Mouse (Mus musculus) bone marrow macrophage, adult 2 months (primary cell): ENCODE data around the gene Erc2. TPM values are rescaled to one million over a fixed set of nuclear protein-coding genes. Genes with fewer than 3 reads are reported as not detected.

Experiments used
- H3K27ac ChIP-seq: 2 replicates; pipeline ENCODE4 v1.5.1; 2012; ENCODE audit warnings: low read depth, low read length; ENCODE audit not compliant: insufficient read depth
- H3K4me1 ChIP-seq: 2 replicates; pipeline ENCODE4 v1.6.1; 2012; ENCODE audit warnings: low read length; ENCODE audit not compliant: control insufficient read depth, insufficient read depth
- H3K4me3 ChIP-seq: 2 replicates; pipeline ENCODE4 v1.5.1; 2012; ENCODE audit warnings: mild to moderate bottlenecking, low read length, moderate library complexity; ENCODE audit not compliant: insufficient read depth
- CTCF ChIP-seq: IDR thresholded peaks from 2 replicates; pipeline ENCODE4 v1.5.1; 2012; ENCODE audit warnings: low read depth, mild to moderate bottlenecking, low read length, moderate library complexity
- POLR2A ChIP-seq: IDR thresholded peaks from 2 replicates; pipeline ENCODE4 v1.6.1; 2012; ENCODE audit warnings: mild to moderate bottlenecking, low read depth, low read length, borderline replicate concordance
- polyA plus RNA-seq: library from polyadenylated mRNA; stranded (reverse); fragments of >200 nt; gene quantifications from 2 replicates; pipeline ENCODE4 v1.2.4, GENCODE M21; 2012; ENCODE audit not compliant: missing spikeins, insufficient read depth, insufficient read length

Gene Erc2
- polyA plus RNA-seq, 1 experiment = not detected

DNA sequence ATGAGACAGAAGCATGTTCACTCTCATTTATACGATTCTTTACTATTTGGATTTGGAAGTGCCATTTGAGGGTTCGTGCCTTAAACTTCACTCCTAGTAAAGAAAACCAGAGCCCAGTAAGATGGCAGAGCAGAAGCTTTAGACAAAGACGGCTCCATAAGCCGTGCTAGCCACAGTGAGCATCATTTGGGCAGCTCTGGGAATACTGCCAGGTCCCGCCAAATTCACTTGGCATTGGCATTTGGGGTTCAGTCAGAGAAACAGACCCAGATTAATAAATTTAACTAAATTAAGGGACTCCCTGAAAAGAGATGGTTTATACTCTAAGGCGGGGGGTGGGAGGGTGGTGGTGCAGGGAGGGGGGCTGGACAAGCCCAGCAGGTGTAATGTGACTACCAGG is 401.0 kb downstream of the Erc2 start:
- Histone ChIP-seq H3K27ac (no peak overlapping the region), H3K4me3 (no peak overlapping the region), H3K4me1 (no peaks in the 10 kb centered on the region)
- TF ChIP-seq POLR2A = no peak
- TF ChIP-seq CTCF = no peak

DNA sequence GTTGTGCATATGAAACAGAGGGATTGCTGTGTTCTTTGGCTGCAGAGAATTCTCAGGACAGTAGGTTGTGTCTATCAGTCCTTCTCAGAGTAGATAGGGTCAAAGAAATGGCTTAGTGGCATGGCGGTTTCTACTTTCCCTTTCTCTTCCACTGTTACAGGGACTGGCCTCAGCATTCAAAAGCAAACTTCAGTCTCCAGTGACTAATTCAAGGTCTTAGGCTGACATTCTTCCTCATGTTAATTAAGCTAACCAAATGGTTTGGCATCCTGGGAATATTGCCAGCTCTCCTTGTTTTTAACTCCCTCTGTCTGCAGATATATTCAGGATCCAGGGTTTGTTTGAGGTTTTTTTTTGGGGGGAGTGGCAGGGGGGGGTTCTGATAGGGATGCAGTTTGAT is 408.6 kb downstream of the Erc2 start:
- no peak overlapping the region for H3K4me3 ChIP-seq
- H3K4me1 ChIP-seq = no peaks in the 10 kb centered on the region
- no peak overlapping the region for H3K27ac ChIP-seq
- no peak for TF ChIP-seq CTCF
- TF ChIP-seq POLR2A = no peak

DNA sequence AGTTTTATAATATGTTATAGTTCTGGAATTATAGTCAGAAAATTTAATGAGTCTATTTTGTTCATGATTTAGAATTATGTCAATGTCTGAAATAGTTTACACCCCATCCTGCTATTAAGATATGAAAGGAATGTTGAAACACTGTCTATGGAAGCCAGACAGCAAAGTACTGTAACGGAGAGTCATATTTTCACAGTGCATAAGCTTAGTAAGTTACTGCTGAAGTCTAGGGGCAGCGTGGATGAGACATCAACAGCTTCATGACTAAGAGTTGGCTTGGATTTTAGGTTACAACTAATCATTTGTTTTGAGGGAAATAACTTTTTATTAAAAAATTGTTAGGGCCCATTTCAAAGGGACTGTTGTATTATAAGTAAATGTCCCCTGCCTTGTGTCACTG is 412.8 kb downstream of the Erc2 start:
- H3K4me3 ChIP-seq = no peak overlapping the region
- no peak for TF ChIP-seq CTCF
- TF ChIP-seq POLR2A = no peak
- no peak overlapping the region for H3K27ac ChIP-seq
- H3K4me1 ChIP-seq = no peaks in the 10 kb centered on the region

DNA sequence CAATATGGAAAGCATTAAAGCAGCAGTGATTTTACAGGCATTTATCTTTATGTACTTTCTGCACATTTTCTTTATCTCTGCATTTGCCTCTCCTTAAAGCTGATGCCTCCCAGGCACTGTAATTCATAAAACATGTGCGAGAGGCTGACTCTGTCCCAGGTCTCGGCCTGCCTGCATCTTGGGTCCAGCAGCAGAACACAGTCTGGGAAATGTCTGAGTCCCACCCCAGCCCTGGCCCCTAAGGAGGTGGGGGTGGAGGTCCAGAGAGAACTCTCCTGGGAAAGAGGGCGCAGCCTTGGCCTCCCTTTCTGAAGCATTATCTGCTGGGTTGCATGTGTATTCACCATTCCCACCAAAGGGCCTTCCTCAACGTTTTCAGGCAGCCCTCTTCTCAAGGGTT is 420.9 kb downstream of the Erc2 start:
- no peak overlapping the region for H3K4me3 ChIP-seq
- TF ChIP-seq CTCF = no peak
- no peak for TF ChIP-seq POLR2A
- no peak overlapping the region for H3K27ac ChIP-seq
- no peaks in the 10 kb centered on the region for H3K4me1 ChIP-seq

DNA sequence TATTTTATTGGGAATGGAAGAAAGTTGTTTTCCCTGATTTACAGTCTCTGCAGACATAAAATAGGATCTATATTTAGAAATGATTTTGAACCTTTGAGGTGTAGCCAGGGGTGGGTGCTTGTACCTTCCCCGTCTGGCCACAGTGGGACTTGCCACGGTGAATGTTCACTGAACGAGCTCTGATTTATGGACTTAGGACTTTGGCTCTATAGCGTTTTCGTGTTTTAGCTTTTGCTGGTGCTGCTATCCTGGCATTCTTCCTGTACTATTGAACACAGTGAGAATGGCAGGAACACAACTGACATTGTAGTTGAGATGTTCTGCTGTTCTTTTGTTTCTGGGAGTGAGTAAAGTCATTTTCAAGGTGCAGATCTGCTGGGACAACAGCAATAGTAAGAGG is 429.4 kb downstream of the Erc2 start:
- no peak overlapping the region for H3K27ac ChIP-seq
- TF ChIP-seq POLR2A (no peak), CTCF (no peak)
- H3K4me3 ChIP-seq = no peak overlapping the region
- H3K4me1 ChIP-seq = no peaks in the 10 kb centered on the region

DNA sequence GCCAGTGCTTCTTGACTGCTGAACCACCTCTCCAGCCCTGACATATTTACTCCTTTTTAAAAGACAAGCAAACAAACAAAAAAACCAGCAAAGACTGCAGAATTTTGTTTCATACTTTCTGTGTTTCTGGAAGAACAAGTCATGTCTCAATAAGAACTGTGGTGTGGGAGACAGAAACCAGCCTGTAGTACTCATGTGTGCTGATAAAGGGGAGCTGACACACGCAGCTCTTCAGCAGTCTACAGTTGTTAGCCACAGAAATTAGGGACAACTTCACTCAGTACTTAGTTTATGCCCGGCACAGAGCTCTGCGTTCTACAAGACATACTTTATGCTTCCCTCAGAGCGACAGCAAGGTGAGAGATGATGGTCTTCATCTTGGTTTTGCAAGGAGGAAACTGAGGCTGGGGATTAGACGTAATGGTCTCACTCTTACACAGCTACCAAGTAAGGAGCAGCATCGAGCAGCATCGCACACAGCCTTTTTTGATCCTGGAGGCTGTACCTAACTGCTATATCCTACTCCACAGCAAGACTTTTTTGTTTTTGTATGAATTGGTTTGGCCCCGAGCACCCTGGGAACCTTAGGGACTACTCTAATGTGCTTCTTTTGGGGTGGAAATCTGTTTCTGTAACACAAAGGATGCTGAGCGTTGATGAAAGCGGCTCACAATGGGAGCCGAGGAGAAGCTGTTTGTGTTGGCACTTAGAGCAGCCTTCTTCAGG is 435.1 kb downstream of the Erc2 start:
- Histone ChIP-seq H3K27ac (no peak overlapping the region), H3K4me1 (no peaks in the 10 kb centered on the region), H3K4me3 (no peak overlapping the region)
- TF ChIP-seq CTCF (no peak), POLR2A (no peak)

DNA sequence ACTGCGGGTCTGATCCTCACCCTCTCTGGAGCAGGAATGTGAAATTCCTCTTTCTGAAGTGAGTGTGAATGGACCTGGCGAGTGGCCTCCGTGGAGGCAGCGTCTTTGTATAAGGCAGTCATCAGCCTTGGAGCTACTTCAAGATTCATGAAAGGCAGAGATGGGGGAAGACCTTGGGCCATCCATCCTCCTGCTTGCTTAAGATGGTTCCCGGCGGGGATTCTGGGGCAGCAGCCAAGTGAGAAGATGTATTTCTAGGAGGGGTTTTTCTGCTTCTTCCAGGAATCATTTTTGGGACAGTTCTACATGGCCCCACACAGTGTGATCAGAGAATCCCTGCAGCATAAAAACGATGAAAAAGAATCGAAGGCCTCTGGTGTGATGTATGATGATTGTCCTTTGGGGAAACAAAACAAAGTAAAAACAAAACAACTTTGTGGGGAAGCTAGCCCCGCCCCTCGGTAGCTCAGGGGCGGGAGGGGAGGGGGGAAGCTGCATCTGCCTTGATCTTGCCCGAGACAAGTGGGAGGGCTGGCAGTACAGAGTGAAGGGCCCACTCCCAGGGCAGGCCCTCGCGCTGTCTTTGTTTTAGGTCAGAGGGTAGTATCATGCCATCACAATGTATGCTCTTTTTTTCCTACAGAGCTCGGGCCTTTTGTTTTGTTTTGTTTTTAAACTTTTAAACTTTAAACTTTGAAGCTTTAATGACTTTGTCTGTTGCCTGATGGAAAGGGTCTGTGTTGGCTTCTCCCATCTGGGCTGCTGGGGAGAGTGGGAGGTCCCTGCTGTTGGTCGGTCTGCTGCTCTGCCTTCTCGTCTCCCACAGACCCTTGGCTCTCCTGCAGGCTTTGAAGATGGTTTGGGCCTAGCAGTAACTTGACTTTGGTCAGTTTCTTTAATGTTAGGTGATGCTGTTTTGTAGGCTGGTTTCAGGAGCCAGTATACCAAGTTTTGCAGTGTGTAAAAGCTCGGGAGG is 435.9 kb downstream of the Erc2 start:
- TF ChIP-seq CTCF = no peak
- TF ChIP-seq POLR2A = no peak
- Histone ChIP-seq H3K4me3 (no peak overlapping the region), H3K4me1 (no peaks in the 10 kb centered on the region), H3K27ac (no peak overlapping the region)

DNA sequence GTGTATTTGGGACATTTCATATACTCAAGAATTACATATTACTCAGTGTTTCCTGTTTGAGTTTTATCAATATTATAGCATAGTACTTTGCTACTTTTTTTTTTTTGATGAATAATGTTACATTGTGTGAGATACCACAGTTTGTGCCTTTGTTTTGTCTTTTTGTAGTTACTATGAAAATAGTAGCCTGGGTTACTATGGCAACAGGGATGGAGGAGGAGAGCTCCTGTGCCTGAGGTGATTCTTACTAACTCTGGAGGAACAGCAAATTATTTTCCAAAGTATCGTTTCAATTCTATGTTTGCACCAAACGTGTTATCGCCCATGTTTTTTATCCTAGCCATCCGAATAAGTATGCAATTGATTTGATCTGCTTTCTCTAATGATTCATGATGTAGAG is 438.7 kb downstream of the Erc2 start:
- Histone ChIP-seq H3K27ac (no peak overlapping the region), H3K4me1 (no peaks in the 10 kb centered on the region), H3K4me3 (no peak overlapping the region)
- no peak for TF ChIP-seq POLR2A
- no peak for TF ChIP-seq CTCF

DNA sequence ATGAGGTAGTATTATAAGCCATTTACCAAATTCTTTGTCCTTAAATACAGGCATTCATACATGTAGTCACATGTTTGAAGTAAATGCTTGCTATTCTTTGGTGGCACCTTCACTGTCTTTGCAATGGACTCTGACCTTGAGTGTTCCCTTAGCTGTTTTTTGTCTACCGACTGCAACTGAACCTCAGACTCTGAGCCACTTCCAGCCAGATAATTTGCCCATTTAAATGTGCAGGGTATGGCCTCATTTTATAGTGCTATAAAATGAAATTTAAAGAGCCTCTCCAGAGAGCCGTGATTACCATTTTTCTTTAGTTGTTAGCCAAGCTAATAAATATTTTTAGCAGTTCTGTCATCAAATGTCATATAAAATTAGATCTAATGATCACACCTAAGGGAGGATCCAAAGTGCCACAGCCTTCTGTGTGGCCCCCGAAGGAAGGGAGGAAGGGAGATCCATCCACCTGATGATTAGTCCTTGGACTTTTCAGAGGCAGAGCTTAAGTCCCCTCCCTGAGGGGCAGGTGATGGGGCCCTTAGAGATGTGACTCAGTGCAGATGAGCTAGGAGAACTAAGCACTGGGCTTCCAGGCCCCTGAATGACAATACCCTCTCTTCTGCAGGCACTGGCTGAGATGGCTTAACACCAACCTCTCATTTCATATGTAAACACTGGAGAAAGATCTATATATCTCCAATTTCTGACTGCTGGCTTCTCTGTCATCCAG is 439.6 kb downstream of the Erc2 start:
- no peak overlapping the region for H3K4me3 ChIP-seq
- TF ChIP-seq POLR2A (no peak), CTCF (no peak)
- no peak overlapping the region for H3K27ac ChIP-seq
- H3K4me1 ChIP-seq = no peaks in the 10 kb centered on the region
